Mouse (Mus musculus) C2C12 (cell line): ENCODE results near the gene Fam131a.

Source experiments
- CEBPB ChIP-seq: IDR thresholded peaks from one replicate; pipeline ENCODE4 v1.6.1; 2011; ENCODE audit warnings: low read depth, mild to moderate bottlenecking, control low read depth, moderate library complexity
- CTCF ChIP-seq: IDR thresholded peaks from one replicate; pipeline ENCODE4 v1.5.1; 2011; ENCODE audit not compliant: control insufficient read depth, insufficient read depth, insufficient read length
- MAX ChIP-seq: IDR thresholded peaks from one replicate; pipeline ENCODE4 v1.6.1; 2011; ENCODE audit warnings: mild to moderate bottlenecking, control low read depth
- MYOD1 ChIP-seq: IDR thresholded peaks from one replicate; pipeline ENCODE4 v1.6.1; 2011; ENCODE audit warnings: low read depth; ENCODE audit not compliant: control insufficient read depth, insufficient read length
- MYOG ChIP-seq: IDR thresholded peaks from one replicate; pipeline ENCODE4 v1.6.1; 2011; ENCODE audit not compliant: control insufficient read depth, insufficient read length; ENCODE audit errors: extremely low read depth
- USF1 ChIP-seq: IDR thresholded peaks from one replicate; pipeline ENCODE4 v1.6.1; 2011; ENCODE audit warnings: low read depth, mild to moderate bottlenecking, control low read depth, moderate library complexity

DNA sequence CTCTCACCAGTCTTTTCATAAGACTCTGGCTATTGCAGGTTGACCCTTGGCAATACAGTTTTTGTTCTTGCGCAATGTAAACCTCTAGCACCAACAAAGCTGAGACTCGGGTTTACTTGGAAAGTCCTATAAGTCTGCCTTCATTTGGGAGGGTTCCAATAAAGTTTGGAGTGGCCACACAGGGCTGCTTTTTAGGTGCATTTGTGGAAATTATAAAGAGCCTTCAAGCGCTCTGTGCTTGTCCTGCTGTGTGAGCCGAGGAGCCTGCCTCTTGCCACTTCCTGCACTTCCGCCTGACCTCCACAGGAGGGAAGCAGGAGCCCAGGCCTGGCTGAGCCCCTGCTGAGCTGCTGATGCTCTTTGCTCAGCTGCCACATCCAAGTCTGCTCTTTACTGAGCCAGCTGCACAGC is 31.3 kb downstream of the Fam131a start:
- TF ChIP-seq CTCF (peak; percentile 92), MAX (no peak), MYOG (no peak), USF1 (no peak), CEBPB (peak; percentile 84), MYOD1 (no peak)
